Mouse (Mus musculus): ENCODE data around the gene Gm21149. TPM values are rescaled to one million over a fixed set of nuclear protein-coding genes. Genes with fewer than 3 reads are reported as not detected.

Gene Gm21149
- polyA plus RNA-seq (2012; rRNA removed): 0.63 and 1.1 TPM in 2 replicates

GRCm38 (mm10) chr5:15476423-15476822 is at the start of gene Gm21149:
Gene Gm21149, minus strand, starts transcription at chr5:15476523.

Other genes with a start within 250 kb of the Gm21149 start
- gene Gm21190, start 52.7 kb upstream of the Gm21149 start, polyA plus RNA-seq (2012; rRNA removed): 0.27 and 0.35 TPM in 2 replicates
- gene Gm21083, start 100.8 kb upstream of the Gm21149 start, polyA plus RNA-seq (2012; rRNA removed): 0.14 TPM in 1 of 2 replicates, not detected in the other
- gene Speer4d, start 142.5 kb upstream of the Gm21149 start, polyA plus RNA-seq (2012; rRNA removed): not detected in 2 replicates
- not detected in 2 replicates for gene 4930572O03Rik, start 180.5 kb upstream of the Gm21149 start, polyA plus RNA-seq (2012; rRNA removed)
- 0.54 and 0.68 TPM in 2 replicates for gene Speer4c, start 237.7 kb upstream of the Gm21149 start, polyA plus RNA-seq (2012; rRNA removed)

All from ovary, adult 2 months (tissue).